Mouse (Mus musculus) neural tube, embryonic 14.5 days (tissue): ENCODE data around the gene Nup214. TPM values are rescaled to one million over a fixed set of nuclear protein-coding genes. Genes with fewer than 3 reads are reported as not detected.

Experiments
- ATAC-seq: fragments of 200-750 bp; cut with Nextera tagmentation; 2 replicates; pipeline ENCODE4 v1.8.0; 2017; ENCODE audit warnings: low read depth, mild to moderate bottlenecking, moderate TSS enrichment, moderate library complexity
- H3K27ac ChIP-seq: fragments of 300-500 bp; sonication (generic); 2 replicates; pipeline ENCODE4 v1.5.1; 2014; ENCODE audit warnings: low read depth, mild to moderate bottlenecking, control low read depth, low read length, moderate library complexity, mixed read lengths
- H3K27me3 ChIP-seq: fragments of 300-500 bp; sonication (generic); 2 replicates; pipeline ENCODE4 v1.6.1; 2014; ENCODE audit warnings: low read length; ENCODE audit not compliant: control insufficient read depth, insufficient read depth
- H3K36me3 ChIP-seq: fragments of 300-500 bp; sonication (generic); 2 replicates; pipeline ENCODE4 v1.6.1; 2014; ENCODE audit warnings: low read length, mixed read lengths; ENCODE audit not compliant: control insufficient read depth, insufficient read depth
- H3K4me1 ChIP-seq: fragments of 300-500 bp; sonication (generic); 2 replicates; pipeline ENCODE4 v1.6.1; 2014; ENCODE audit warnings: low read length; ENCODE audit not compliant: control insufficient read depth, insufficient read depth
- H3K4me2 ChIP-seq: fragments of 300-500 bp; sonication (generic); 2 replicates; pipeline ENCODE4 v1.6.1; 2014; ENCODE audit warnings: mild to moderate bottlenecking, low read depth, low read length, control low read depth
- H3K4me3 ChIP-seq: fragments of 300-500 bp; sonication (generic); 2 replicates; pipeline ENCODE4 v1.5.1; 2014; ENCODE audit warnings: low read depth, low read length, control low read depth, mixed read lengths
- H3K9ac ChIP-seq: fragments of 300-500 bp; sonication (generic); replicated peaks from 2 replicates; pipeline ENCODE4 v1.6.1; 2014; ENCODE audit warnings: low read depth, mild to moderate bottlenecking, control low read depth, low read length, mixed read lengths
- H3K9me3 ChIP-seq: fragments of 300-500 bp; sonication (generic); 2 replicates; pipeline ENCODE4 v1.6.1; 2016; ENCODE audit warnings: low read length; ENCODE audit not compliant: control insufficient read depth
- WGBS: fragments of 180-500 bp; shearing (Covaris S2); extraction: QIAGEN DNeasy Blood & Tissue Kit; methylation state at CpG from one replicate; pipeline ENCODE4 v1.1.7; 2014; 5-methylcytosine and 5-hydroxymethylcytosine counted together
- polyA plus RNA-seq: library from polyadenylated mRNA; unstranded; fragments of >200 nt; fragmentation: Nextera tagmentation; extraction: Ambion mirVana; gene quantifications from 2 replicates; pipeline ENCODE4 v1.2.1, GENCODE M21; 2014

The Nup214 gene
- polyA plus RNA-seq, 1 experiment from 2014 or later = 59.9 TPM

GRCm38 (mm10) chr2:32085231-32085630, 111.0 kb downstream of the Nup214 start:
- peaks cover 31% of the 10 kb centered on the region for H3K27me3 ChIP-seq
- ATAC-seq = no peak
- H3K9ac ChIP-seq = no peak overlapping the region
- WGBS = 64% methylated on average over 2 of the region's 2 CpGs
- H3K9me3 ChIP-seq = no peaks in the 10 kb centered on the region
- H3K4me1 ChIP-seq = peaks cover 15% of the 10 kb centered on the region
- no peak overlapping the region for H3K27ac ChIP-seq
- no peaks in the 10 kb centered on the region for H3K36me3 ChIP-seq
- H3K4me3 ChIP-seq = no peak overlapping the region
- no peak overlapping the region for H3K4me2 ChIP-seq

GRCm38 (mm10) chr2:32087606-32088005, 113.4 kb downstream of the Nup214 start:
- Histone ChIP-seq H3K4me2 (no peak overlapping the region), H3K27ac (no peak overlapping the region), H3K9ac (no peak overlapping the region), H3K36me3 (no peaks in the 10 kb centered on the region), H3K4me3 (no peak overlapping the region), H3K9me3 (no peaks in the 10 kb centered on the region), H3K27me3 (peaks cover 25% of the 10 kb centered on the region), H3K4me1 (peaks cover 15% of the 10 kb centered on the region)
- WGBS = 53% methylated on average over 4 of the region's 4 CpGs
- no peak for ATAC-seq

- Histone ChIP-seq H3K4me1 (peaks cover 11% of the 10 kb centered on the region), H3K27ac (no peak overlapping the region), H3K27me3 (peaks cover 20% of the 10 kb centered on the region), H3K4me2 (peak overlapping the region; percentile 42), H3K9ac (peak overlapping the region; percentile 37; the same call in 1 of the 2 replicates), H3K4me3 (peak overlapping the region; percentile 16; the same call in 1 of the 2 replicates), H3K36me3 (no peaks in the 10 kb centered on the region), H3K9me3 (no peaks in the 10 kb centered on the region)
- WGBS = 7% methylated on average over 35 of the region's 35 CpGs
- ATAC-seq = no peak
Measured at GRCm38 (mm10) chr2:32088372-32088981, 114.2 kb downstream of the Nup214 start.

- H3K4me2 ChIP-seq = no peak overlapping the region
- peaks cover 11% of the 10 kb centered on the region; the same call in 1 of the 2 replicates for H3K27me3 ChIP-seq
- WGBS = 73% methylated on average over 3 of the region's 3 CpGs
Measured at GRCm38 (mm10) chr2:32089606-32090005, 115.4 kb downstream of the Nup214 start.

GRCm38 (mm10) chr2:32090145-32090544, 115.9 kb downstream of the Nup214 start:
- no peak for ATAC-seq
- 56% methylated on average over 2 of the region's 2 CpGs for WGBS
- no peak overlapping the region for H3K27ac ChIP-seq

More at GRCm38 (mm10) chr2:32089606-32090005, 115.4 kb downstream of the Nup214 start:
- no peak overlapping the region for H3K4me3 ChIP-seq
- no peak overlapping the region for H3K27ac ChIP-seq
- no peak overlapping the region for H3K9ac ChIP-seq
- H3K9me3 ChIP-seq = no peaks in the 10 kb centered on the region
- ATAC-seq = no peak
- H3K4me1 ChIP-seq = peaks cover 3% of the 10 kb centered on the region; the same call in 1 of the 2 replicates
- H3K36me3 ChIP-seq = no peaks in the 10 kb centered on the region

DNA sequence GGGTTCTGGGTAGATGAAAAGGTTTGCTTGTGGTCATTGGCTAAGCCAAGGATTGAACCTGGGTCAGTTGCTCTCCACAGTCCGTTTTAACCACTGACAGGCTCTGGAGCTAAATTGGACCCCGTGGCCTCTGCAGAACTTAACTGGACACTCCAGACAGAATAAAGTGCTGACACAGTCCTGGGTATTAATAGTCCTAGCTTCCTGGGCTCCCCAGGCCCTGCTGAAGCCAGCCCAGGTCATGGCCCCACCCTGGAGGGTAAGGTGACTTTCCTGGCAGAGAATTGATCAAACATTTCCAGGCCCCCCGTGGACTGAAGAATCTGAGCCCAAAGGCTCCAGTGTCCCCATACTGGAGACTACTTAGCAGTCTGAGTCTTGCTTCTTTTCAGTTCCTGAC, 117.7 kb downstream of the Nup214 start:
- Histone ChIP-seq H3K4me1 (peaks cover 13% of the 10 kb centered on the region), H3K4me2 (no peak overlapping the region), H3K27ac (no peak overlapping the region), H3K9me3 (no peaks in the 10 kb centered on the region), H3K27me3 (peaks cover 11% of the 10 kb centered on the region; the same call in 1 of the 2 replicates), H3K36me3 (no peaks in the 10 kb centered on the region), H3K4me3 (no peak overlapping the region), H3K9ac (no peak overlapping the region)
- no peak for ATAC-seq
- 68% methylated on average over 3 of the region's 3 CpGs for WGBS

More at GRCm38 (mm10) chr2:32090145-32090544, 115.9 kb downstream of the Nup214 start:
- H3K4me1 ChIP-seq = peaks cover 3% of the 10 kb centered on the region; the same call in 1 of the 2 replicates
- H3K36me3 ChIP-seq = no peaks in the 10 kb centered on the region
- H3K9ac ChIP-seq = no peak overlapping the region
- peaks cover 11% of the 10 kb centered on the region; the same call in 1 of the 2 replicates for H3K27me3 ChIP-seq
- H3K4me3 ChIP-seq = no peak overlapping the region
- no peak overlapping the region for H3K4me2 ChIP-seq
- H3K9me3 ChIP-seq = no peaks in the 10 kb centered on the region

- WGBS = 88% methylated on average over 7 of the region's 7 CpGs
- Histone ChIP-seq H3K9me3 (no peaks in the 10 kb centered on the region), H3K4me2 (no peak overlapping the region), H3K36me3 (no peaks in the 10 kb centered on the region), H3K27me3 (no peaks in the 10 kb centered on the region), H3K4me3 (no peak overlapping the region), H3K4me1 (peaks cover 10% of the 10 kb centered on the region), H3K9ac (no peak overlapping the region), H3K27ac (no peak overlapping the region)
- ATAC-seq = no peak
Measured at GRCm38 (mm10) chr2:32094001-32094707, 119.9 kb downstream of the Nup214 start.

DNA sequence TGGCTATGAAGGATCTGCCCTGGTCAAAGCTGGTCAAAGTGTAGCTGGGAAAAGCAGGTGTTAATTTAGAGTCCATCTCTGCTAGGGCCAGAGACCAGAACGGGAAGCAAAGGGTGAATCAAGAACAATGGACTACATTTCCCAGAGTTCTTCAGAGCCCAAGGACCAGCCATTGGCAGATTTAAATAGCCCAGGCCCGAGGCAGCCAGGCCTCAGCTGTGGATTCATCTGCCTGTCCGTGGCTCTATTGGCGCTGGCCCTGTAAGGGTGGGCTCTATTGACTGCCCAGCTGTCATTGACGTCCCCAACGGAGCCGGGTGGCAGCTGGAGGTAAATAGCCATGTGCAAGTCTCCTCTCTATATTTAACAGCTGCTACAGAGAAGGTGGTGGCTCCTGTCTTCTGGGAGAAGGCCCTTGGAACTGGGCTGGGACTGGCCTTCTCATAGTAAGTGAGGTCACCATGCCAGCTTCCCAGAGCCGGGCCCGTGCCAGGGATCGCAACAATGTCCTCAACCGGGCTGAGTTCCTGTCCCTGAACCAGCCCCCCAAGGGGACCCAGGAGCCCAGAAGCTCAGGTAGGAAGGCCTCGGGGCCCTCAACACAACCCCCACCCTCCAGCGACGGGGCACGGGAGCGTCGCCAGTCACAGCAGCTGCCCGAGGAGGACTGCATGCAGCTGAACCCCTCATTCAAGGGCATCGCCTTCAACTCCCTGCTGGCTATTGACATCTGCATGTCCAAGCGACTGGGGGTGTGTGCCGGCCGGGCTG, 121.3 kb downstream of the Nup214 start, which contains the start of gene Plpp7:
TSS of gene Plpp7 (plus strand) at position 178 of the 771 bp plus-strand sequence.
- peak within 1 kb of the TSS; percentile 71 for H3K9ac ChIP-seq
- ATAC-seq = peak; percentile 95
- 24% methylated on average over 22 of the region's 22 CpGs for WGBS
- peaks cover 10% of the 10 kb centered on the region for H3K4me1 ChIP-seq
- no peaks in the 10 kb centered on the region for H3K36me3 ChIP-seq
- peak within 1 kb of the TSS; percentile 88 for H3K4me2 ChIP-seq
- H3K27ac ChIP-seq = peak within 1 kb of the TSS; percentile 80
- no peaks in the 10 kb centered on the region for H3K27me3 ChIP-seq
- H3K4me3 ChIP-seq = peak within 1 kb of the TSS; percentile 48
- H3K9me3 ChIP-seq = no peaks in the 10 kb centered on the region
